Mouse (Mus musculus) right cerebral cortex, postnatal 25 days (tissue): ENCODE data around the gene Gm17651.

Experiments
- DNase-seq: peaks from one replicate; pipeline ENCODE4 v3.0.0; 2022

The Gm17651 gene

GRCm38 (mm10) chr3:97674644-97675110, at the start of gene Gm17651:
Gm17651 (minus strand) TSS chr3:97674694.
- no peak for DNase-seq

DNA sequence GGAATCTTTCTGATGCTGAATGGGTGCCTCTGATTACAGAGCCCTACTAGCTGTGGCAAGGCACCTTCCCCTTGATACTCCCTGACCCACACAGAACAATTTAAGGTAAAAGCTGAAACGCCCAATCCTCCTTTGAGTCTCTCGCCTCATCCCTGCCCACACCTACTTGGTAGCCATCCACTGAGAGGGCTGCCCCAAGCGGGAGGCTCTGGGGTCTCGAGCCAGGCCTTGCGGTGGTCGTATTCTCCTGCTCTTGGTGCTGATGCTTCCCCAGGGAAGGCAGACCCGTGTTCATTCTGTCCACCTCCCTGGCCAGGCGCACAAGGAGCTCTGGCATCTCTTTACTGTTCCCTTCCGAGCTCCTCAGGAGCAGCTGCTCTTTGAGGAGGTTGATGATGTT, 44.6 kb upstream of the Gm17651 start:
- no peak for DNase-seq

- DNase-seq, result no peak
Observed at GRCm38 (mm10) chr3:97715922-97716321, 41.4 kb upstream of the Gm17651 start.

GRCm38 (mm10) chr3:97710881-97711280, 36.4 kb upstream of the Gm17651 start:
- DNase-seq, result no peak

- DNase-seq, result no peak
Observed at GRCm38 (mm10) chr3:97710134-97710533, 35.6 kb upstream of the Gm17651 start.

DNA sequence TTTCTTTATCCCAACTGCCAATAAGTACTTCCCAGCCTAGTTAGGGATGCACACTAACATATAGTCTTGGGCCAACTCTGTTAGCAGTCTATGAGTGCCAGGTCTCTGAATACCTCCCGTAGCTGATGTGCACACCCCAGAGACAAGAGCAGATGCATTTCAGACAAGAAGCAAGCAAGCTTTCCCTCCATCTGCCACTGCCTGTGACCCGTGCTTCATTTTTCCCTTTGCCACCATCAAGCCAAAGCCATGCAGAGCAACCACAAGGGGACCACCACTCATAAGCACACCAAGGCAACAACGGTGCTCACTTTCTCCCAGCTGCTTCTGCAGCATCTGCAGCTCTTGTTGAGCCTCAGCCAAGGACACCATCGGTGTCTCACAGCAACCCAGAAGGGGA, 32.1 kb upstream of the Gm17651 start:
- no peak for DNase-seq

DNA sequence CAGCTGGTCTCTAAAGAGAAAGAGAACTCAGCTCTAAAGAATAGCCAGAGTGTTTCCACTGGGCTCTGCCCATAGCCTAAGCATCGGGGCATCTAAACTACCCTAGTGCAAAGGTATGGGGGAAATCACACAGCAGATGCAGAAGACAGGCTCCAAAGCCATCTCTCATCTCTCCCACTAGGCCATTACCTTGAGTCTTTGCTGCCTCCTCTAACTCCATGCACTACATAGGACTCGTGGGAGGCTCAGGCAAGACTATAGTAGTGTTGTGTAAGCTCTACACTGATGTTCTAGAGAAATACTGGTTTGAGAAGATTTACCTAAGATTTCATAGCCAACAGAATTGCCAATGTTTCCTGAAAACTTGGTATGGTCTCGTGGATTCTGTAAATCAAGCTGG, 31.0 kb upstream of the Gm17651 start:
- DNase-seq, result no peak

DNA sequence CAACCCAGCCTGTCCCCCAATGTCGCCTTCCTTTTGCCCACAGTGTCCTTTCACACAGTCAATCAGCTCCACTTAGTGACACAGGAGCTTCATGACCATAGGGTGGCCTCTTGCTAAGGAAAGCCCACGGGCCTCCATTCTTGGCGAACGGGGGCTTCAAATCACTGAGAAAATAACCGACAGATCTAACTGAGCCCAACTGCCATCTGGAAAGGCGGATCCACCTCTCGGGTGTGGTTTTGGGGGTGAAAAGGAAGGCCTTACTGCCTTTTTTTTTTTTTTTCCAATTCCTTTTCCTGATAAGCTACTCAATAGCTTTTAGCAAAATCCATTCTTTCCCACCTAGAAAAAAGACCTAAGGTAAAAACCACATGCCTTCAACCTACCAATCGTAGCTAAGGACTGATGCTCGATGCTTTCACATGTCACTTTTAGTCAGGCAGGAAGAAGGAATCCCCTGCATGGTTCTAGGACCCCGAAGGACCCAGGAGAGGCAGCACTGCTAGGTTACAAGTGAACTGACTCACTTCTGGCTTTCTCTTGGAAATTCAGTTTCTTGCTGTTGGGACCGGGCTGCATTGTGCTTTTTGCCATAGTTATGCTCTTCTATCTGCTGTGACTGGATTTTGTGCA, 28.1 kb upstream of the Gm17651 start:
- no peak for DNase-seq

DNA sequence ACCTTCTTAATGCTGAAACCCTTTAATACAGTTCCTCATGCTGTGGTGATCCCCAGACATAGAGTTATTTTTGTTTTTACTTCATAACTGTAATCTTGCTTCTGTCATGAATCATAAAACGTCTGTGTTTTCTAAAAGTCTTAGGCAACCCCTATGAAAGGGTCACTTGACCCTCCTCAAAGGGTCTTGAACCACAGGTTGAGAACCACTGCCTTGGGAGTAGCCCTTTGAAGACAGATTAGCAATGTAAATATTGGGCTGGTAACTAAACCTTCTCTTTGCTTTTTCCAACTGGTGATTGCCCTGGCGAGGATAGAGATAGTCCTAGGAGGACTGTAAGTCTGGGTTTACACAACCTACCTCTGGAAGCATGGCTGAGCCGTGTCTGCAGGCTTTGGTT, 26.7 kb upstream of the Gm17651 start:
- DNase-seq, result no peak

GRCm38 (mm10) chr3:97699061-97699460, 24.6 kb upstream of the Gm17651 start:
- DNase-seq, result no peak

DNA sequence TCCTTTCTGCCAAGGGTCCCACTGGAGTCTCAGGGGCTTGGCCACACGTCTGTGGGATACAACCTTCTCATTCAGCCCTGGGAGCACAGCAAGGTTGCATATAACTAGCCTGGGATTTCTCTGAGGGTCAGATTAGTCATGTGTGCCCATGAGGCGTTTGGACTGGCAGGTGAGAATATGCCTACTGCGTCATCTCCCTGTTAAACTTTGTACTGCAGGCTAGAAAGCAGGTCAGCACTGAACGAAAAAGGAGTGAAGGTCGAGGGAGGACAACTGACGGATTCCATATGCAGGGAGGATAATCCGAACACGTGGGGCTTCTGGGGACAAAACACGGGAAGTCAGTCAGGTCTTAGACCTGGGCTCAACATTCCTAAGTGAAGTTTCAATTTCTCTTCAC, 22.8 kb upstream of the Gm17651 start:
- DNase-seq, result no peak

DNA sequence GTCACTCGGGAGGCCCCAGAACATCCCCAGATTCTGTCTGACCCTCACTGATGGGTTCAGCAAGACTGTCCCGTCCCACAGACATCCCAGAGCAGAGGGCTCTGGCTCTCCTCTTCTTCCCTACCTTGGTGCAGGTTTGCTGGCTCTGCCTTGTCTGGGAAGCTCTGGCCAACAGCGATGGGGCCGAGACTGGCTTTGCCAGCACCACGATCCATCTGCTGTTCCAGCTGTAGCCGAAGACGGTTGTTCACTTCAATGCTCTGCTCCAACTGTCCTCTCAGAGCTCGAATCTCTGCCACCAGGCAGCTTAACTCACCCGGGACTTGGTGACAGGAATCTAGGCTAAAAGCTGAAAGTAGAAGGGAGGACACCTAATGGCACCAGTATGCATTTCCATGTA, 22.4 kb upstream of the Gm17651 start:
- DNase-seq, result no peak

DNA sequence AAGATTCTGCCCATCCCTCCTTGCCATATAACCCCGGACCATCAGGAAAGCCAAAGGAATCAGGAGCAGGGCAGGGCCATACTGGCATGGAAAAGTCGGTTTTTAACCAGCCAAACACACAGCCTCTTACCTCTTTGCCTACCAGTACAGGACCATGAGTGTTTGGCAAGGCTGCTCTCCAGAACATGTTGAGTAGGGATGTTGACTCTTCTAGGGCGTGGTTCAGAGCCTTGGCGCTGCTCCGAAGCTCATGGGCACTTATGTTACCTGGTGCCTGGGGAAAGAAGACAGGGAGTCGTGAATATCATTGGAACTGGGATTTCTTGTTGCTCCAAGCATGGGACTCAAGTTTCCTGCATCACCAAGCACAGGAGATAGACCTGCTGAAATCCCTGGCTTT, 19.3 kb upstream of the Gm17651 start:
- no peak for DNase-seq

GRCm38 (mm10) chr3:97691443-97692017, 17.0 kb upstream of the Gm17651 start:
- no peak for DNase-seq

DNA sequence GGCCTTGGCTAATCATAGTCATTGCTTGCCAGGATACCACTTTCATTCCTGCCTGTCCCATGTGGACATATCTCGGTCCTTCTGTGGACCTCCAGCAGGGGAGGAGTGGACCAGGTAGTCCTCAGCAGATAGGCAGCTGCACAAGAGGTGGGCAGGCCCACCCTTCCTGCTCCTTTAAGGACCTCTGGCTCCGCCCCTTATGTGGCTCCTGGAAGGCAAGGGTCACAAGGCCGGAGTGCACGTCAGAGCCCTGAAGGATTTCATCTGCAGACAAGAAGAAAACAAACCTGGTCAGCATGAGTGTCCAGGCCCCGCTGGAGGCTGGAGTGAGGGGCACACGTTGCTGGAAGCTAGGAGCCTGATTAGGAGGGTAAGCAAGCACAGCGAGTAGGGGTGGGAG, 16.1 kb upstream of the Gm17651 start:
- no peak for DNase-seq

- DNase-seq, result no peak
Observed at GRCm38 (mm10) chr3:97689289-97689688, 14.8 kb upstream of the Gm17651 start.

DNA sequence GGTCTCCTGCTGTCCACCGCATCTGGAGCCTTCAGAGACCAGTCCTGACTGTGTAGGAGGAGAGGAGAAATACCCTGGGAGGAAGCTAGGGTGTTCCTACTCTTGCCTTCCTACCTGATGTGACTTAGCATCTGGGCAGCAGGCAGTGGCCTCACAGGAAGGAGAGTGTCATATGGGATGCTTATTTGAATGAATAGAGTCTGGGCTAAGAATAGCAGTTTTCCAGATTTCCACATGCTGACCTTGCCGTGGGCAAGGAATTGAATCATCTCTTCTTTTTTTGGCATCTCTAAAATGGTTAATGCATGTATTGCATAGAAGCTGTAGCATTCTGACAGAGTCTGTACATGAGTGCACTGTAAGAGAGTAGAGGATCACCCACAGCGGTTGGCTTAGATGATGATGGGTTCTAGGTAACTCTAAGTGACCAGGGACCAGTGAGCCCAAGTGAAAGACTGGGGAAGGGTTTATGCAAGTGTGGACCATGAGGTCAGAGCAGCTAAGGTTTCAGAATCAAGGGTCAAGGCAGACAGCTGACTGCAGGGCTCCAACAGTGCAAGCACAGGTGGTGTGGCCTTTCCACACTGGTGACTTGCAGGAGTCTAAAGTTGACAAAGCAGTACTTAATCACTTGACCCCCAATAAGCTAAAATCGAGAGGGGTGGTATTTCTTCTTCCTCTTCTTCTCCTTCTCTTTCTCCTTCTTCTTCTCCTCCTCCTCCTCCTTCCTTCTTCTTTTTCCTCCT, 12.1 kb upstream of the Gm17651 start:
- DNase-seq, result no peak

DNA sequence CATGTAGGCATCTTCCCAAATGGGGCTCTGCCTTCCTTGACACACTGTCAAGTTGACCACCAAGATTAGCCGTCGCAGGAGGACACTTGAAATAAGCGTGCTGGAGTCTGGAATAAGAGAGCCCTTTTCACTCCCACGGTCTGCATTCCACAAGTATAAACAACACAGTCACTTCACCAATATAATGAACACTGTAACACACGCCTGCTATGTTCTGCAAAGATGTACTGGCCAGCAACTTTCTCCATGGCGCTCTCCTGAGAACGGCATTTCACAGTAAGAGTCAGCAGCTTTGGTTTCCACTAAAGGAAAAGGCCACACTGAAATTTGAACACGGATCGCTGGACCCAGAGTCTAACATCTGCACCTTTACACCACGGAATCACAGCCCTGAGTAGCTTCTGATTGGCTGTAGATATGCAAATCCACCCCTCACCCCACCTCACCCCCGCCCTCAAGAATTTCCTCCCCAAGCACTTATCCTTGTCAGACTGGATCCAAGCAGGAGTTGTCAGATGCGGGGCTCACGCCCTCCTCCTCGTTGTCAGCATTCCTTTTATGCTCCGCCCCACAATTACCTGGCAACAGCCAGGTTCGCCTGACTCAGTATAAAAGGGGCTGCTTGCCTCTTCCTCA, 9.2 kb upstream of the Gm17651 start:
- DNase-seq, result no peak

- no peak for DNase-seq
Observed at GRCm38 (mm10) chr3:97682576-97682975, 8.1 kb upstream of the Gm17651 start.

GRCm38 (mm10) chr3:97682159-97682502, 7.6 kb upstream of the Gm17651 start:
- no peak for DNase-seq

DNA sequence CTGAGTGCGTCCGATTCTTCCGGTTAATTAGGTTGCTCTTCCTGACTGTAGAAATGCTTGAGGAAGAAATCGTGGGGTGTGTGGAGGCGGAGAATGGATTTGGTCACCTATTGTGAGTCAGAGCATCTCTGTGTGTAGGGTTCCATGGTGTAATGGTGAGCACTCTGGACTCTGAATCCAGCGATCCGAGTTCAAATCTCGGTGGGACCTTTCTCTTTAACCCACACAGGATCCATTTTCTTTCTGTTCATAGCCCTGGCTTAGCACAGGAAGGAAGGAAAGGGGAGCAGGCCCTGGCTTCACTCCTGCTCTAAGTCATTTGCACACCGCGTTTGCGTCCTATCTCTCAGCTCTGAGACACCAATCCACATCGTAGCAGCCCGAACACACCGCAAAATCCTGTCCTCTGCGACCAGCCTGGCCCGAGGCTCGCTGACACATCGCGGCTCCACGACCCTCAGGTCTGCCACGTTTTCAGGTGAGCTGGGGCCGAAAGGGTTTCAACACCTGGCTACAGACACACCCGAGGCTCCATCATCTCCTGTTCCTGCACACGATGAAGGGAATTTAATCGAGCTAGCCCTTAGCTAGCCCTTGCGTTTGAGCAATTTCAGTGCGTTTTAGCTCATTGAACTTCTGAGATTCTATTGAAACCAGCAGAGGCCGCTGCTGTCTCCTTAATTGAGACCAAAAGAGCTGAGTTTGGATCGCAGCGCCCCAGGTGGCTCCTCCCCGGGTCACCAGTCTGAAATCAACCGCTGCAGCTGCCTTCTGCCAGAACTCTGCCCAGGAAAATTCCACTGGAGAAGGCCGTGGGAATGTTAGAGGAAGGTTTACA, 7.0 kb upstream of the Gm17651 start:
- peak; percentile 73 for DNase-seq

GRCm38 (mm10) chr3:97680631-97681320, 6.3 kb upstream of the Gm17651 start:
- peak; percentile 77 for DNase-seq
